14 mouse cellular contexts compared by ENCODE assay signal in genomic region chr7:125190067-125190466, GRCm38 (mm10).
"Had no signal": no experiment of that assay in that cellular context is flagged by ENCODE, and none has a peak within 500 bp of the region (broad histone marks: within the 10 kb centered on the region; RNA-seq: fewer than 3 reads in every experiment).

No protein-coding gene starts in this region.

- H3K27ac ChIP-seq: limb, embryonic 12.5 days; liver, embryonic 14.5 days; midbrain, embryonic 10.5 days; neural tube, embryonic 12.5 days; stomach, postnatal 0 days had no signal

- H3K36me3 ChIP-seq: limb, embryonic 12.5 days; midbrain, embryonic 10.5 days; neural tube, embryonic 12.5 days had no signal

- H3K4me1 ChIP-seq: limb, embryonic 12.5 days; neural tube, embryonic 12.5 days had no signal

- H3K9ac ChIP-seq: limb, embryonic 12.5 days; liver, embryonic 14.5 days; neural tube, embryonic 12.5 days had no signal

- H3K4me2 ChIP-seq: limb, embryonic 12.5 days; neural tube, embryonic 12.5 days had no signal

- H3K4me3 ChIP-seq: limb, embryonic 12.5 days; midbrain, embryonic 10.5 days; myocyte; neural tube, embryonic 12.5 days had no signal

- DNase-seq: kidney, adult 2 months; kidney, postnatal 25 days; layer of hippocampus, adult 9-11 months; liver; lung, adult 18-20 months; lung, postnatal 36 days; midbrain, embryonic 14.5 days; thymus, postnatal 36 days had no signal

- H3K27me3 ChIP-seq: limb, embryonic 12.5 days; neural tube, embryonic 12.5 days had no signal

- H3K9me3 ChIP-seq: limb, embryonic 12.5 days; midbrain, embryonic 10.5 days; neural tube, embryonic 12.5 days had no signal
